Mouse (Mus musculus): Measurements from ENCODE around the gene Olfr711. TPM values are rescaled to one million over a fixed set of nuclear protein-coding genes. Genes with fewer than 3 reads are reported as not detected.

Gene Olfr711
- not detected for total RNA-seq (2023)

DNA sequence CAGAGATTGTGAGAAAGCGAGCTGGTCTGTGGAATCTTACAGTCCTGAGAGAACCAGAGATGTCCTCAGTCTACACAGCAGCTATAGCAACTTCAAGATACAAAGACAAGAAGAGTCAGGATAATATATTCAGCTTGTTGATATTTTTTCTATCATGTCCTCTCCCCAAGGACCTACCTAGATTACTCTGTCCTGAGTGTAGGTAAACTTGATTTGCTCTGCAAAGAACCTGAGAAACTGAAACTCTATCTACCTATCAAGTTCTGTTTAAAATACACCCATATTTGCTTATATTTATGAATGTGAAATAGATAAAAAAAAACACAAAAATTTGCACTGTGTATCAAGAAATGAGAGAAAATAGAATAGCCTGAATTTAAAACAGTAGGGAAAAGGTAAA, at the start of gene Olfr711:
Gene Olfr711, minus strand, starts transcription at position 101 of the 400 bp plus-strand sequence.

GRCm38 (mm10) chr7:107005972-107006371, 30.7 kb upstream of the Olfr711 start, which contains the start of gene Olfr2:
Gene Olfr2, minus strand, starts transcription at chr7:107006072.

DNA sequence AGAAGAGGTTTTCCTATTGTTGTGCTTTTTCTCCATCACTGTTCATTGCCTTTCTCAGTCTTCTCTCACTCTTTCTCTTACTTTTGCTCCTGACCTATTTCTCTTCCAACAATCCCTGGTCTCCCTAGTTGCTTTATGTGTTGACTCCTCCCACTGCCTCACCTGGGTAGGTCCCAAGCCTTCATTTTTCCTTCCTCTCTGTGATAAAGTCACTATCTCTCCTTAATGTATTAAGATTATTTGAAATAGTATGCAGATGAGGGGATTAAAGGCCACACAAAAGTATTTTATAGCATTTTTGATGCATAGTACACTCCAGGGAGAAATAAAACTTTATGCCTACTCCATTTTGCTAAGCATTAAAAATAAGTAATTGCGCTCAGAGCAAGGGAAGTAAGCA, 11.4 kb downstream of the Olfr711 start, which contains the start of gene Olfr6:
Gene Olfr6, minus strand, starts transcription at position 101 of the 400 bp plus-strand sequence.

DNA sequence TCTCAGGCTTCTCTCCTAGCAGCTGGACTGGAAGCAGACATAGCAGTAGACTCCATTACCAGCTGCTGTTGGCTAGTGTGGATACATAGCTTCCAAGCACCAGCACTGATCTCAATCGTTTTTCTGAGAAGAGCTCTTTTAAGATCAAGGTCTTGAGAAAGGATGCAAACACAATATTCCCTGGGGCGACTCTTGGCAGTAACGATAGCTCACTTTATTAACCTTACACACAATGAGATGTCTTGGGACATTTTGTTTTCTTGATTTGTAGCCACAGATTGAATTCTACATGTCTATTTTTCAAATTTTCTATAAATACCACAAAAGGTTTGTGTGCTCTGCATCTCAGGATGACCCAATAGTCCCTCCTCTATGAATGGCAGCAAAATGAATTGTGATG, 27.0 kb downstream of the Olfr711 start, which contains the start of gene Olfr710:
Gene Olfr710, minus strand, starts transcription at position 101 of the 400 bp plus-strand sequence.

DNA sequence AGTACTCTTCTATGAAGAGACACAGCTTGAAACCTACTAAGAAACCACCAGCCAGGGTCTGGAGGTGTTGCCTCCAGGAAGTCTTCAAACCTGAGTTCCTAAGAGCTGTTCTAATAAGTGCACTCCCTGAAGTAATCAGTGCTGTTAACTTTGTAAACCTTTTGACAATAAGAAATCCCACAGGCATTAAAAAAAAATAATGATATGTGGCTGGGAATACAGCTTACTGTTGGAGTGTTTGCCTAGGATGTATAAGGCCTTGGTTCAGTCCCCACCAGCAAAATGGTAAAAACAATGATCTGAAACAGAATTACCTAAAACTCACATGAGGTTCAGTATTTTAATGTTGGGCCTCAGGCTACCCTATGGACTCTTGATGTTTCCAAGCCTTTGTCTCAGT, 43.1 kb downstream of the Olfr711 start, which contains the start of gene Olfr709-ps1:
Gene Olfr709-ps1, minus strand, starts transcription at position 101 of the 400 bp plus-strand sequence.

Other genes starting within 250 kb of the Olfr711 start
- gene Olfr697, start 233.0 kb downstream of the Olfr711 start, total RNA-seq (2023): not detected
- not detected for gene Olfr698, start 220.1 kb downstream of the Olfr711 start, total RNA-seq (2023)
- gene Olfr699, start 182.3 kb downstream of the Olfr711 start, total RNA-seq (2023): not detected
- not detected for gene Olfr700, start 166.6 kb downstream of the Olfr711 start, total RNA-seq (2023)
- gene Olfr701, start 161.3 kb downstream of the Olfr711 start, total RNA-seq (2023): not detected
- not detected for gene Olfr702, start 141.6 kb downstream of the Olfr711 start, total RNA-seq (2023)
- gene Olfr703, start 132.1 kb downstream of the Olfr711 start, total RNA-seq (2023): not detected
- not detected for gene Olfr704, start 112.3 kb downstream of the Olfr711 start, total RNA-seq (2023)
- not detected for gene Olfr705, start 98.6 kb downstream of the Olfr711 start, total RNA-seq (2023)
- not detected for gene Olfr706, start 87.3 kb downstream of the Olfr711 start, total RNA-seq (2023)
- gene Olfr707, start 74.2 kb downstream of the Olfr711 start, total RNA-seq (2023): not detected
- gene Olfr1532-ps1, start 67.5 kb downstream of the Olfr711 start, total RNA-seq (2023): not detected
- gene Olfr709-ps1, start 43.2 kb downstream of the Olfr711 start, total RNA-seq (2023): under 1 TPM; 0.07 to 0.22 TPM
- gene Olfr710, start 27.1 kb downstream of the Olfr711 start, total RNA-seq (2023): not detected
- gene Olfr6, start 11.5 kb downstream of the Olfr711 start, total RNA-seq (2023): not detected
- not detected for gene Olfr2, start 30.6 kb upstream of the Olfr711 start, total RNA-seq (2023)
- not detected for gene Olfr713, start 55.7 kb upstream of the Olfr711 start, total RNA-seq (2023)
- not detected for gene Olfr714, start 95.5 kb upstream of the Olfr711 start, total RNA-seq (2023)
- gene Olfr17, start 117.8 kb upstream of the Olfr711 start, total RNA-seq (2023): not detected
- gene Olfr715b, start 134.9 kb upstream of the Olfr711 start, total RNA-seq (2023): not detected
- gene Olfr715, start 155.6 kb upstream of the Olfr711 start, total RNA-seq (2023): not detected
- gene Olfr716, start 162.9 kb upstream of the Olfr711 start, total RNA-seq (2023): not detected
- gene Nlrp14, start 191.5 kb upstream of the Olfr711 start, total RNA-seq (2023): not detected
- not detected for gene Rbmxl2, start 234.0 kb upstream of the Olfr711 start, total RNA-seq (2023)